Mouse (Mus musculus) brain, embryonic 14.5 days (tissue): ENCODE data around the gene Kank2. TPM values are rescaled to one million over a fixed set of nuclear protein-coding genes. Genes with fewer than 3 reads are reported as not detected.
A peak's percentile ranks its signal among the peaks of the same experiment; 100 is the strongest.
"Not testable (repeated sequence)": the region's sequence is repeated elsewhere in the genome, so short reads cannot be mapped to it uniquely, and the experiment has no call there.

Experiments used
- DNase-seq: peaks from one replicate; pipeline ENCODE4 v3.0.0-alpha.2; 2011; ENCODE audit warnings: low read depth
- CTCF ChIP-seq: fragments of 200-500 bp; IDR thresholded peaks from 2 replicates; pipeline ENCODE4 v1.5.1; 2012; ENCODE audit warnings: inconsistent platforms, mild to moderate bottlenecking, moderate library complexity, borderline replicate concordance; ENCODE audit not compliant: insufficient read depth, insufficient read length; ENCODE audit errors: extremely low read depth
- POLR2A ChIP-seq: fragments of 200-500 bp; IDR thresholded peaks from 2 replicates; pipeline ENCODE4 v1.6.1; 2012; ENCODE audit warnings: mild to moderate bottlenecking, inconsistent platforms, borderline replicate concordance; ENCODE audit not compliant: poor library complexity, insufficient read depth, insufficient read length, severe bottlenecking; ENCODE audit errors: extremely low read depth
- polyA plus RNA-seq: library from polyadenylated mRNA; depleted of rRNA; stranded (reverse); fragments of >200 nt; gene quantifications from 2 replicates; pipeline ENCODE4 v1.2.3, GENCODE M21; 2012

Gene Kank2
- polyA plus RNA-seq, 1 experiment = 10.8 TPM

DNA sequence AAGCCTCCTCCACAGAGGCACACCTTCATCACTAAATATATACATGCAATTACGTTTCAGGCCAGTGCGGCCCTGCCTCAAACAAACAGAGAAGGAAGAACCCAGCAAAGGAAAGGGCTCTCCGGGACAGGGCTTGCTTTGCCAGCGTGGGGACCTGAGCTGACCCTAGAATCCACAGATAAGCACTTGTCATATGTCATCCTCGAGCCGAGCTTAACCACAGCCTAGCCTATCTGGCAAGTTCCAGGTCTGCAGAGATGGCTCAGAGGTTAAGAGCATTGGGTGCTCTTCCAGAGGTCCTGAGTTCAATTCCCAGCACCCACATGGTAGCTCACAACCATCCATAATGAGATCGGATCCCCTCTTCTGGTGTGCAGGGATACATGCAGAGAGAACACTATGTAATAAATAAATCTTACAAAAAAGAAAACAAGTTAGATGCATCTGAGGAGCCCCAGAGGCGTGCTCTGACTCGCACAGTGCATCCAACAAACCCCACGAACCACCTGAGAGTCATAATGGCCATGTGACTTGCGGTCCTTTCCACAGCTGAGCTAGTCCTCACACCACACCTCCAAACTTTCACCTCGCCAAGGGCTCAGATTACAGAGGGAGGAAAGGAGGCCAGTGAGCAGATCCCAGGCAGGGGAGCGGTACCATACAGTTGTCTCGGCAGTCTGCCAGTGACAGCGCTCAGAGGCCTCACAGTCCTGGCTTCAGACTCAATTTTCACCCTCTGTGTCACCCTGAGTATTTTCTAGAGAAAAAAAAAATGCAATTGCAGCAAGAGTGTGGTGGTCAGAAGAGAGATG, 16.7 kb downstream of the Kank2 start:
- DNase-seq = no peak
- TF ChIP-seq POLR2A (no peak), CTCF (no peak)

DNA sequence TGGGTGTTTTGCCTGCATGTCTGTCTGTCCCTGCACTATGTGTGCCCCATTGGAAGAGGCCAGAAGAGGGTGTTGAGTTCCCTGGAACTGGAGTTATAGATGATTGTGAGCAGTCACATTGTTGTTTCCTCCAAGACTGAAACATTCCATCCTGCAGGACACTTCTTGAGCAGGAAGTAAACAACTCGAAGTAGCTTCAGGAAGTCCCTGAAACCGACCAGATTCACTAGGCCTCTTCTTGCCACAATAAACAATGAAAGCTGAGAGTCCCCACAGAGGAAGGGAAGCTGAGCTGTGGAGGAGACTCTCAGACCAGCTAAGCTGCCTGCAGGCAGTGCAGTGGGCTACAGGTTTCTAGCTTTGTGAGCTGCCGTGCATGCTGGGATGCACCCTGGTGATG, 20.8 kb downstream of the Kank2 start:
- no peak for TF ChIP-seq POLR2A
- TF ChIP-seq CTCF = no peak
- DNase-seq = no peak

DNA sequence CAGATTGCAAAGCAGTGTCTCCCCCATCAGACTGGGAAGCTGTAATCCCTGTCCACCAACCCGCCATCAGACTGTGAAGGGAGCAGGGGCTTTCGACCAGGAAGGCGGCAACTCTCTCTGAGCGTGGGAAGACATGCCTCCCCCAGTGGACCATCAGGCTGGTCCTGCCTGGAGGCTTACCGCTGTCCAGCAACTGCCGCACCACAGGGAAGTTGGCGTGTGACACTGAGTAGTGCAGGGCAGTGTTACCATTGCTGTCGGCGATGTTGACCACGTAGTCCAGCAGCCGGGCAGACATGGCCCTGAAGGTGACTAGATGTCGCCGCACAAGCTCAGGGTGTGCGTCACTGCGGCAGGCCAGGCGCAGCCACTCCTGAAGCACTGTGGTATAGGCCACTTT, 24.2 kb downstream of the Kank2 start:
- TF ChIP-seq CTCF (no peak), POLR2A (no peak)
- no peak for DNase-seq

DNA sequence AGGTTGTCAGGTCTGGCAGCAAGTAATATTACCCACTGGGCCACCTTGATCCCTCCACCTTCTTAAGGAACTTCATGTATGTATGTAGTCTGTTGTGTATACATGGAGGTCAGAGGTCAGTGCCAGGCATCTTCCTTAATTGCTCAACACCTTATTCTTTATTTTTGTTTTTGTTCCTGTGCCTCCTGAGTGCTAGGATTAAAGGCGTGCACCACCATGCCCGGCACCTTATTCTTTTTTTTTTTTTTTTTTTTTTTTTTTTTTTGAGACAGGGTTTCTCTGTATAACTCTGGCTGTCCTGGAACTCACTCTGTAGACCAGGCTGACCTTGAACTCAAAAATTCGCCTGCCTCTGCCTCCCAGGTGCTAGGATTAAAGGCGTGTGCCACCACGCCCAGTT, 25.1 kb downstream of the Kank2 start:
- DNase-seq = not testable (repeated sequence)

DNA sequence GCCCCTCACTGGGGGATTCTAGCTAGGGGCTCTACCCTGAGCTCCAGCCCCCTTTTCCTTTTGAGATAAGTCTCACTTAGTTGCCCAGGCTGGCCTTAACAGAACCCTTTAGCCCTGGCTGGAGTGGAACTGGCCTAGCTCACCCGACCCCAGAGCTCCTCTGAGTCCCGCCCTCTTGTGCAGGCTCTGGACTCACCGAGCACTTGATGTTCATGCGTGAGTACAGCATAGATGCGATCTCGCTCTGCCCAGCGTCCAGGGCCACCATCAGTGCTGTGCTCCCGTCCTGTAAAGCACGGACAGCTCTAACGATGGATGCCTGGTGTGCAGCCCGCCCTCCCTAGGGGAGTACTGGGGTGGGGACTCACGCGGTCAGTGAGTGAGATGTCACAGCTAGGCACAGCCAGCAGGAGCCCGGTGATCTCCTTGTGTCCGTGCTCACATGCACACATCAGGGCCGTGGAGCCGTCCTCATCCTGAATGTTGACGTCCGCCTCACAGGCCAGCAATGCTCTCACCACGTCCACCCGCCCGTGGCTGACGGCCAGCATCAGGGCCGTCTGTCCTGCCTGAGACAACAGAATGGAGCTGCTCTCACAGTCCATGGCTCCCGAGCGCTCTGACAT, 28.9 kb downstream of the Kank2 start:
- DNase-seq = no peak
- TF ChIP-seq POLR2A (no peak), CTCF (no peak)

DNA sequence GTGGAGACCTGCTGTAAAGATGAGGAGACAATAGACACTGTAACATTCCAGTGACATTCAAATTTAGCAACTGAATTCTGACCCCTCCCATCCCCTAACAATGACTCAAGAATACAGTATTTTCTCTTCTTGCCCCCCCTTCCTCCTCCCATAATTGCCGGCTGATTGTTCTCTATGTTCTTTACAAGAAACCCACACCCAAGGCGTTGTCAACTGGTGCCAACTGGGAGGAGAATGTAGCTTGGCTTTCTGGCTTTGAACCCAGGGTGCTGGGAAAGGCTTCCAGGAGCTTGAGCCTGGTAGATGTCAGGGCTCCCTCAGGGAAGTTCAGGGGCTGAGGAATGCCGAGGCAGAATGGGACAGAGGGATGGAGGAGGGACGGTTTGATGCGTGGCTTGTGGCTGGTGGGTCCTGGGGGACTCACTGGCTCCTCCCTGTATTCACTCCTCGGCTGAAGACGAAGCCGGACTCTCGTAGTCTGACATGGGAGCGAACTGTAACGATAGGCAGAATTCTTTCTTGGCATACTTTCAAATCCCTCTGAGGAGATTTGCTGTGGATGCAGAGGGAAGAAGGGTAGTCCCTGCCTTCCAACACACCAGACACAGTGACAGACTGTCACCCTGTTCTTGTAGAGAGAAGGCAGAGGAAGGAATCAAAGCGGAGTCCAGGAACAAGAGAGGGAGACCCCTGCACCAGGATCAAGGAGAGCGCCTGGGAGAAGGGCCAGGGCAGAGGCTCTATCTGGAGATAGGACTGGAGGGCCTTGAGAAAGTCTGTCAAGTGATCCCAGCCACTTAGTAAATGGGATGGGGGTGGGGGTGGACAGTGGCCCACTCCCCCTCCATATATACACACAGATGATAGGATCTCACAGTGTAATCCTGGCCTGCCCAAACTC, 29.8 kb downstream of the Kank2 start:
- peak; percentile 36 for DNase-seq
- TF ChIP-seq POLR2A (no peak), CTCF (no peak)

DNA sequence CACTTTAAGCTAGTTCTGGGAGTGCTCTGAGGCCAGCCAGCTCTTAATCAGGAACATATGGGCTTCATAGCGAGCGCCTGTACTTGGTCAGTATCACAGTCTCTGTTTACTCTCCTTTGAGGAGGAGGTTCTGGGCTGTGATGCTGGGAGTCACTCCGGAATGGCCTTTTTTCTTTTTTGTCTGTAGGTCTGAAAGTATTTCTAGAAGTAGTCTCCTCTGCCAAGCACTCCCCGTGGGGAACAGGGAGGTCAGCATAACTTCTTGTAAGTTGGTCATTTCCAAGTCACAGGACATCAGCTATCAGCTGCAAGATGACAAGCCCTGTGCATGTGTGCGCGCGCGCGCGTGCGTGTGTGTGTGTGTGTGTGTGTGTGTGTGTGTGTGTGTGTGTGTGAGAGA, 30.6 kb downstream of the Kank2 start:
- TF ChIP-seq CTCF (no peak), POLR2A (no peak)
- peak; percentile 40 for DNase-seq

DNA sequence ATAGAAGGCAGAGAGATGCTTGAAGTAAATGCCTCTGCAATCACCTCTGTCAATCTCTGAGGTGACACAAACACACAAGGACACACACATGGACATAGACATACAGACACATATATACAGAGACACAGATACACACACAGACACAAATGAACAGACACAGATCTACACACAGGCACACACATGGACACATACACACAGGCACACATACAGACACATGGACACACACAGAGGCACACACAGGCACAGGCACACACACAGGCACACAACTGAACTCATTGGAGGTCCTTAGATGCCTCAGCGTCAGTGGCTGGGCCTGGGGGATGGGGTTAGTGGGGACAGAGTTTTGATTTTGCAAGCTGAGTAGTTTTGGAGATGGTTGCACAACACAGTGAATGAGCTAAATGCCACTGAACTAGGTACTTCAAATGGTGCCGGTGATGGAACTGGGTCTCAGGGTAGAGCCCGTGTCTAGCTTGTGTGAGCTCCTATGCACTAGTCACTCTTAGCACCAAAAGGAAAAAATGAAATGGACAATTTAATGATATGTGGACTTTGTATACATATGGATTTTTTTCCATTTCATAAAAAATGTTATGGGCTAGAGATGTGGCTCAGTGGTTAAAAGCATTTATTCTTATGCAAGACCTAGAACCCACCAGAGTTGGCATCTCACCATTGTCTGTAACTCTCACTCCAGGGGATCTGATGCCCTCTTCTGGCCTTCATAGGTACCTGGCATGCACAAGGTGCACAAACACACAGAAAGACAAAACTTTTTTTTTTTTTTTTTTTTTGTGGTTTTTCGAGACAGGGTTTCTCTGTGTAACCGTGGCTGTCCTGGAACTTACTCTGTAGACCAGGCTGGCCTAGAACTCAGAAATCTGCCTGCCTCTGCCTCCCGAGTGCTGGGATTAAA, 34.2 kb downstream of the Kank2 start:
- TF ChIP-seq POLR2A = no peak
- TF ChIP-seq CTCF = no peak
- DNase-seq = no peak

DNA sequence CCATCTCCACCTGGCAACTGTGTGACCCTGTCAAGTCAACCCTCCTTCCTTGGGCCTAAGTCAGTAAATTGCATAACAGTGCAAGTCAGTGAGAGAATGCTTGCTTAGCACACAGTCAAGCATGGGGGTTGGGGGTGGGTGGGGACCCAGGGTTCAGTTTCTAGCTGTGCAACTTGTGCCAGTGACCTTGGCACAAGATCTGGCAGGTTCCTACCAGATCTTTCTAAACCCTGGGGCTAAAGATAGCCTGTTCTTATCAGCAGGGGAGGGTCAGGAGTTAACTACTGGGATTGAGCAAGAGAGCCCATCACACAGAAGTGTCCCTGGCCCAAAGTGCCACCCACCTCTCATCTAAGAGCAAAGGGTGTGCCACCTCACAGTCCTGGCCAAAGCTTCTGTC, 36.4 kb downstream of the Kank2 start:
- no peak for TF ChIP-seq POLR2A
- TF ChIP-seq CTCF = no peak
- DNase-seq = no peak

DNA sequence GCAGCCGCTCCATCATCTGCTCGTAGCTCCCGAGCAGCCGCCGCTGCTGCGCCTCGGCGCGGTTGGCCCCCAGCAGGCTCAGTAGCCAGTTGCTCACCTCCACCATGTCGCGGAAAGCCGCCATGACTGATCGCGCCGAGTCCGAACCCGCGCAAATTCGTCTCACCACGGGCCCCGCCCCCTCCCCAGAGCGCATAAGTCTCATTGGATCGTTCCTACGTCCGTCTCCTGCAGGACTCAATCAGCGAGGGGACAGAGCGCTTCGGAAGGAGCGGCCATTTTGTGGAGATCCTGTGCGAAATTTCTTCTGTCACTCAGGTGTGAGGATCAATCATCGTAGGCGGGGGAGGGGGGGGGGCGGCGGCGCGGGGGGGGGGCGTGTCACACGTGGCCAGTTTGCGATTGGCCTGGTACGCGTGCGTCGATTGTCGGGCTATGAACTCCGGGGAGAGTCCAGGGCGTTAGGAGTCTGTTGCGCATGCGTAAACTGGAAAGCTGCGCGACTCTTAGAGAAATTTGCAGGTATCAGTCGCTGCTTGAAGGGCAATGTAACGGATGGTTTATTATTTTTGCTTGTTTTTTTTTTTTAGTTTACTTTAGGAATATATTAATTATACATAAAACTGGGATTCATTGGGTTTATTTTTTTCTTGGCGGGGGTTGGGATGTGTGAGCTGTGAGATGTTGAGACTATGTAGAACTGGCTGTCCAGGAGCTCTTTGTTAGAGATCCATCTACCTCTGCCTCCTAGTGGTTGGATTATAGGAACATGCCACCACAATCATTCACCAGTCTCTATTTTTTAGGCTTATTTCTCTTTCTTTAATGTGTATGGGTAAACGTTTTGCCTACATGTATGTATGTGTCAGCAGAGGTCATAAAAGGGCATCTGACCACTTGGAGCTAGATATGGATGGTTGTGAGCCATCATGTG, 38.1 kb downstream of the Kank2 start, which contains the start of gene Spc24:
Gene Spc24, minus strand, starts transcription at position 149 of the 934 bp plus-strand sequence.
- DNase-seq = peak; percentile 99
- TF ChIP-seq POLR2A = no peak; the same call in 1 of the 2 replicates
- TF ChIP-seq CTCF = peak; percentile 34; the same call in 1 of the 2 replicates
